ENCODE assay signal across 8 mouse cellular contexts in genomic region chr5:137629306-137629721, GRCm38 (mm10). TPM values are rescaled to one million over a fixed set of nuclear protein-coding genes. Genes with fewer than 3 reads are reported as not detected.
DNase-seq lines count a peak whose midpoint lies in the region; ATAC-seq lines count a peak whose summit lies in the region.

No protein-coding gene starts in this region.

- under 1% methylated on average over 23 of the region's 23 CpGs for WGBS in embryonic facial prominence, embryonic 10.5 days
- 0% methylated on average over 23 of the region's 23 CpGs for WGBS in intestine, embryonic 15.5 days
- under 1% methylated on average over 23 of the region's 23 CpGs for WGBS in liver, embryonic 16.5 days (ENCODE audit: insufficient replicate concordance)
- under 1% methylated on average over 23 of the region's 23 CpGs for WGBS in neural tube, embryonic 15.5 days

- peak overlapping the region; percentile 93 for H3K27ac ChIP-seq in embryonic facial prominence, embryonic 10.5 days (replicated peaks)
- H3K27ac ChIP-seq in intestine, embryonic 15.5 days = peak overlapping the region; percentile 99
- peak overlapping the region; percentile 93 for H3K27ac ChIP-seq in liver, embryonic 16.5 days (ENCODE audit: low read length)
- peak overlapping the region; percentile 92 for H3K27ac ChIP-seq in neural tube, embryonic 15.5 days (replicated peaks)

- peak overlapping the region; percentile 84 for H3K9ac ChIP-seq in intestine, embryonic 15.5 days
- H3K9ac ChIP-seq in liver, embryonic 16.5 days (ENCODE audit: low read depth, low read length) = peak overlapping the region; percentile 83
- H3K9ac ChIP-seq in neural tube, embryonic 15.5 days (replicated peaks) = peak overlapping the region; percentile 89

- peak; percentile 57 for ATAC-seq in intestine, embryonic 15.5 days
- ATAC-seq in liver, embryonic 16.5 days (ENCODE audit: low read depth) = peak; percentile 22
- ATAC-seq in neural tube, embryonic 15.5 days (ENCODE audit: low FRiP score) = peak; percentile 20; the same call in 1 of the 2 replicates

- H3K4me2 ChIP-seq in intestine, embryonic 15.5 days (replicated peaks) = peak overlapping the region; percentile 85
- peak overlapping the region; percentile 92 for H3K4me2 ChIP-seq in liver, embryonic 16.5 days (ENCODE audit: low read depth, low read length)
- peak overlapping the region; percentile 96 for H3K4me2 ChIP-seq in neural tube, embryonic 15.5 days

- no peaks in the 10 kb centered on the region for H3K27me3 ChIP-seq in embryonic facial prominence, embryonic 10.5 days (replicated peaks; ENCODE audit: low read depth, poor library complexity, severe bottlenecking)
- H3K27me3 ChIP-seq in intestine, embryonic 15.5 days (replicated peaks) = no peaks in the 10 kb centered on the region
- no peaks in the 10 kb centered on the region for H3K27me3 ChIP-seq in liver, embryonic 16.5 days (ENCODE audit: control insufficient read depth, insufficient read depth, low read depth, low read length)
- H3K27me3 ChIP-seq in neural tube, embryonic 15.5 days (replicated peaks) = no peaks in the 10 kb centered on the region

- peaks cover 34% of the 10 kb centered on the region for H3K36me3 ChIP-seq in embryonic facial prominence, embryonic 10.5 days (replicated peaks)
- peaks cover 7% of the 10 kb centered on the region for H3K36me3 ChIP-seq in intestine, embryonic 15.5 days
- H3K36me3 ChIP-seq in liver, embryonic 16.5 days (ENCODE audit: control insufficient read depth, insufficient read depth) = peaks cover 8% of the 10 kb centered on the region
- peaks cover 12% of the 10 kb centered on the region; the same call in 1 of the 2 replicates for H3K36me3 ChIP-seq in neural tube, embryonic 15.5 days

- H3K9me3 ChIP-seq in embryonic facial prominence, embryonic 10.5 days = no peaks in the 10 kb centered on the region
- no peaks in the 10 kb centered on the region for H3K9me3 ChIP-seq in intestine, embryonic 15.5 days
- H3K9me3 ChIP-seq in liver, embryonic 16.5 days (replicated peaks; ENCODE audit: control insufficient read depth, low read length) = no peaks in the 10 kb centered on the region
- H3K9me3 ChIP-seq in neural tube, embryonic 15.5 days (replicated peaks) = no peaks in the 10 kb centered on the region

- H3K4me3 ChIP-seq in embryonic facial prominence, embryonic 10.5 days = peak overlapping the region; percentile 71
- peak overlapping the region; percentile 91 for H3K4me3 ChIP-seq in intestine, embryonic 15.5 days (replicated peaks)
- peak overlapping the region; percentile 78 for H3K4me3 ChIP-seq in liver, embryonic 16.5 days (ENCODE audit: low read depth, low read length)
- H3K4me3 ChIP-seq in neural tube, embryonic 15.5 days (replicated peaks) = peak overlapping the region; percentile 99

- H3K4me1 ChIP-seq in embryonic facial prominence, embryonic 10.5 days = peaks cover 59% of the 10 kb centered on the region
- peaks cover 38% of the 10 kb centered on the region for H3K4me1 ChIP-seq in intestine, embryonic 15.5 days (replicated peaks)
- peaks cover 31% of the 10 kb centered on the region for H3K4me1 ChIP-seq in liver, embryonic 16.5 days (ENCODE audit: control insufficient read depth, low read depth, low read length)
- H3K4me1 ChIP-seq in neural tube, embryonic 15.5 days = peaks cover 43% of the 10 kb centered on the region

- DNase-seq in ovary, adult 18-20 months (ENCODE audit: low spot score) = peak; percentile 42
- no peak for DNase-seq in ovary, postnatal 14 days (ENCODE audit: low spot score)
- peak; percentile 80 for DNase-seq in embryonic facial prominence, embryonic 10.5 days (ENCODE audit: low spot score)
- no peak for DNase-seq in layer of hippocampus, postnatal 14 days (ENCODE audit: low spot score in 2 of 2)
- DNase-seq in urinary bladder, adult 2 months (ENCODE audit: low spot score) = no peak

RNA-seq across cellular contexts. Expression of gene Gm20605, which starts 0.3 kb away (rescaled TPM):
- 14.2 and 14.6 TPM in 2 replicates for polyA plus RNA-seq in embryonic facial prominence, embryonic 10.5 days (2016; fragmentation: Nextera tagmentation; extraction: Ambion mirVana)
- 7.4 and 8.0 TPM in 2 replicates for polyA plus RNA-seq in intestine, embryonic 15.5 days (2015; fragmentation: Nextera tagmentation; extraction: Ambion mirVana)
- 5.2 and 6.1 TPM in 2 replicates for polyA plus RNA-seq in liver, embryonic 16.5 days (2015; fragmentation: Nextera tagmentation; extraction: Ambion mirVana)
- 7.9 and 9.0 TPM in 2 replicates for polyA plus RNA-seq in neural tube, embryonic 15.5 days (2015; fragmentation: Nextera tagmentation; extraction: Ambion mirVana)
- 10 to 100 TPM; 11.0 to 14.7 TPM for total RNA-seq in layer of hippocampus, postnatal 14 days (2021)
- 22.7 and 24.6 TPM in 2 replicates for polyA plus RNA-seq in urinary bladder, adult 2 months (2012; rRNA removed)

RNA-seq across cellular contexts. Expression of gene Lrch4, which starts 0.4 kb away (rescaled TPM):
- polyA plus RNA-seq in embryonic facial prominence, embryonic 10.5 days (2016; fragmentation: Nextera tagmentation; extraction: Ambion mirVana) = 36.7 and 46.5 TPM in 2 replicates
- 34.7 and 36.3 TPM in 2 replicates for polyA plus RNA-seq in intestine, embryonic 15.5 days (2015; fragmentation: Nextera tagmentation; extraction: Ambion mirVana)
- polyA plus RNA-seq in liver, embryonic 16.5 days (2015; fragmentation: Nextera tagmentation; extraction: Ambion mirVana) = 25.1 and 26.8 TPM in 2 replicates
- 16.0 and 27.4 TPM in 2 replicates for polyA plus RNA-seq in neural tube, embryonic 15.5 days (2015; fragmentation: Nextera tagmentation; extraction: Ambion mirVana)
- 10 to 100 TPM; 14.7 to 19.5 TPM for total RNA-seq in layer of hippocampus, postnatal 14 days (2021)
- polyA plus RNA-seq in urinary bladder, adult 2 months (2012; rRNA removed) = 17.4 and 19.6 TPM in 2 replicates

RNA-seq across cellular contexts. Expression of gene Fbxo24, which starts 0.5 kb away (rescaled TPM):
- polyA plus RNA-seq in embryonic facial prominence, embryonic 10.5 days (2016; fragmentation: Nextera tagmentation; extraction: Ambion mirVana) = 0.17 and 0.36 TPM in 2 replicates
- polyA plus RNA-seq in intestine, embryonic 15.5 days (2015; fragmentation: Nextera tagmentation; extraction: Ambion mirVana) = 0.15 TPM in 1 of 2 replicates, not detected in the other
- 0.07 and 0.13 TPM in 2 replicates for polyA plus RNA-seq in liver, embryonic 16.5 days (2015; fragmentation: Nextera tagmentation; extraction: Ambion mirVana)
- polyA plus RNA-seq in neural tube, embryonic 15.5 days (2015; fragmentation: Nextera tagmentation; extraction: Ambion mirVana) = 0.09 and 0.17 TPM in 2 replicates
- total RNA-seq in layer of hippocampus, postnatal 14 days (2021) = under 1 TPM; 0.17 to 0.37 TPM
- polyA plus RNA-seq in urinary bladder, adult 2 months (2012; rRNA removed) = 0.81 and 0.94 TPM in 2 replicates

RNA-seq across cellular contexts. Expression of gene Sap25, which starts 11.8 kb away (rescaled TPM):
- polyA plus RNA-seq in embryonic facial prominence, embryonic 10.5 days (2016; fragmentation: Nextera tagmentation; extraction: Ambion mirVana) = 9.0 and 9.2 TPM in 2 replicates
- 5.5 and 8.9 TPM in 2 replicates for polyA plus RNA-seq in intestine, embryonic 15.5 days (2015; fragmentation: Nextera tagmentation; extraction: Ambion mirVana)
- 4.5 and 6.7 TPM in 2 replicates for polyA plus RNA-seq in liver, embryonic 16.5 days (2015; fragmentation: Nextera tagmentation; extraction: Ambion mirVana)
- 5.4 TPM in 2 replicates for polyA plus RNA-seq in neural tube, embryonic 15.5 days (2015; fragmentation: Nextera tagmentation; extraction: Ambion mirVana)
- total RNA-seq in layer of hippocampus, postnatal 14 days (2021) = 1 to 10 TPM; 6.3 to 6.6 TPM
- polyA plus RNA-seq in urinary bladder, adult 2 months (2012; rRNA removed) = 41.4 and 41.6 TPM in 2 replicates

RNA-seq across cellular contexts. Expression of gene Pcolce, which starts 15.7 kb away (rescaled TPM):
- polyA plus RNA-seq in embryonic facial prominence, embryonic 10.5 days (2016; fragmentation: Nextera tagmentation; extraction: Ambion mirVana) = 122 and 128 TPM in 2 replicates
- 103 and 109 TPM in 2 replicates for polyA plus RNA-seq in intestine, embryonic 15.5 days (2015; fragmentation: Nextera tagmentation; extraction: Ambion mirVana)
- 15.0 and 21.5 TPM in 2 replicates for polyA plus RNA-seq in liver, embryonic 16.5 days (2015; fragmentation: Nextera tagmentation; extraction: Ambion mirVana)
- 48.4 and 54.1 TPM in 2 replicates for polyA plus RNA-seq in neural tube, embryonic 15.5 days (2015; fragmentation: Nextera tagmentation; extraction: Ambion mirVana)
- 10 to 100 TPM in 1 of 2 experiments, 1 to 10 TPM in 1; 6.9 to 13.6 TPM for total RNA-seq in layer of hippocampus, postnatal 14 days (2021)
- polyA plus RNA-seq in urinary bladder, adult 2 months (2012; rRNA removed) = 305 and 309 TPM in 2 replicates

Comparison
In these comparisons a context has a peak if more than half of its experiments do, and no peak if none do; other contexts are left out.
1. DNase-seq: peak in ovary, adult 18-20 months (single experiment) and embryonic facial prominence, embryonic 10.5 days (single experiment); none in ovary, postnatal 14 days (single experiment), layer of hippocampus, postnatal 14 days (0 of 2) and urinary bladder, adult 2 months (single experiment).
2. Peak in every context shown above with its lines, with median percentiles within 50 percentile points of each other: H3K27ac ChIP-seq, H3K4me3 ChIP-seq, ATAC-seq, H3K4me2 ChIP-seq and H3K9ac ChIP-seq.